Comparison of ENCODE assay signal across 10 mouse cellular contexts in genomic region chr15:85947541-85947940, GRCm38 (mm10).
DNase-seq lines count a peak whose midpoint lies in the region; ATAC-seq lines count a peak whose summit lies in the region.
"Had no signal": no experiment of that assay in that cellular context is flagged by ENCODE, and none has a peak within 500 bp of the region (broad histone marks: within the 10 kb centered on the region; RNA-seq: fewer than 3 reads in every experiment).

No protein-coding gene starts in this region.

- H3K27ac ChIP-seq in neural tube, embryonic 11.5 days (ENCODE audit: low read depth, low read length): peak overlapping the region; percentile 11; the same call in 1 of the 2 replicates
- H3K27ac ChIP-seq in embryonic facial prominence, embryonic 14.5 days (replicated peaks; ENCODE audit: low read depth, low read length): no peak overlapping the region
- peak overlapping the region; percentile 51; the same call in 1 of the 2 replicates for H3K27ac ChIP-seq in lung, embryonic 16.5 days (ENCODE audit: low read length)
- H3K27ac ChIP-seq: intestine, embryonic 15.5 days had no signal

- peak; percentile 51 for DNase-seq in neural tube, embryonic 11.5 days (ENCODE audit: low spot score)
- DNase-seq in neural tube, embryonic 10.5 days (ENCODE audit: extremely low spot score, low spot score): no peak
- DNase-seq in embryonic facial prominence, embryonic 14.5 days (ENCODE audit: low spot score): peak; percentile 65
- peak; percentile 30 for DNase-seq in thymus, postnatal 14 days
- DNase-seq in ovary, postnatal 14 days (ENCODE audit: low spot score): no peak
- DNase-seq in cerebellum, postnatal 36 days: no peak
- DNase-seq: right cerebral cortex, adult 18-20 months had no signal

- no peak overlapping the region for H3K4me3 ChIP-seq in neural tube, embryonic 11.5 days (ENCODE audit: low read depth, low read length)
- H3K4me3 ChIP-seq in embryonic facial prominence, embryonic 14.5 days (ENCODE audit: low read depth, low read length): no peak overlapping the region
- H3K4me3 ChIP-seq in lung, embryonic 16.5 days (ENCODE audit: low read length): no peak overlapping the region
- H3K4me3 ChIP-seq: intestine, embryonic 15.5 days had no signal

- H3K9ac ChIP-seq in neural tube, embryonic 11.5 days (ENCODE audit: low read length): peak overlapping the region; percentile 3; the same call in 1 of the 2 replicates
- no peak overlapping the region for H3K9ac ChIP-seq in embryonic facial prominence, embryonic 14.5 days (ENCODE audit: low read depth, low read length)
- H3K9ac ChIP-seq in lung, embryonic 16.5 days (ENCODE audit: low read length): no peak overlapping the region
- H3K9ac ChIP-seq: intestine, embryonic 15.5 days had no signal

- WGBS in neural tube, embryonic 11.5 days: 35% methylated on average over 9 of the region's 9 CpGs
- 45% methylated on average over 9 of the region's 9 CpGs for WGBS in embryonic facial prominence, embryonic 14.5 days
- WGBS in lung, embryonic 16.5 days: 39% methylated on average over 9 of the region's 9 CpGs

- no peaks in the 10 kb centered on the region for H3K27me3 ChIP-seq in neural tube, embryonic 11.5 days (ENCODE audit: control insufficient read depth, insufficient read depth, low read length)
- H3K27me3 ChIP-seq in embryonic facial prominence, embryonic 14.5 days (replicated peaks; ENCODE audit: control insufficient read depth, insufficient read depth, low read length): no peaks in the 10 kb centered on the region
- H3K27me3 ChIP-seq in lung, embryonic 16.5 days (ENCODE audit: control insufficient read depth, insufficient read depth, low read depth, low read length): no peaks in the 10 kb centered on the region
- H3K27me3 ChIP-seq: intestine, embryonic 15.5 days had no signal

- no peaks in the 10 kb centered on the region for H3K9me3 ChIP-seq in neural tube, embryonic 11.5 days (ENCODE audit: control insufficient read depth, low read length)
- no peaks in the 10 kb centered on the region for H3K9me3 ChIP-seq in embryonic facial prominence, embryonic 14.5 days (ENCODE audit: control insufficient read depth, low read length)
- H3K9me3 ChIP-seq in lung, embryonic 16.5 days (ENCODE audit: control insufficient read depth, low read length): no peaks in the 10 kb centered on the region
- H3K9me3 ChIP-seq: intestine, embryonic 15.5 days had no signal

- H3K4me1 ChIP-seq in neural tube, embryonic 11.5 days (ENCODE audit: control insufficient read depth, insufficient read depth, low read length): peaks cover 13% of the 10 kb centered on the region
- peaks cover 4% of the 10 kb centered on the region for H3K4me1 ChIP-seq in embryonic facial prominence, embryonic 14.5 days (ENCODE audit: control insufficient read depth, insufficient read depth, low read length)
- peaks cover 20% of the 10 kb centered on the region for H3K4me1 ChIP-seq in lung, embryonic 16.5 days (replicated peaks; ENCODE audit: control insufficient read depth, insufficient read depth, low read length)
- H3K4me1 ChIP-seq: intestine, embryonic 15.5 days had no signal

- H3K36me3 ChIP-seq in neural tube, embryonic 11.5 days (ENCODE audit: control insufficient read depth, insufficient read depth, low read length): no peaks in the 10 kb centered on the region
- H3K36me3 ChIP-seq in embryonic facial prominence, embryonic 14.5 days (ENCODE audit: control insufficient read depth, insufficient read depth, low read length): no peaks in the 10 kb centered on the region
- no peaks in the 10 kb centered on the region for H3K36me3 ChIP-seq in lung, embryonic 16.5 days (ENCODE audit: control insufficient read depth, insufficient read depth, low read length)
- H3K36me3 ChIP-seq: intestine, embryonic 15.5 days had no signal

- no peak; the same call in 1 of the 2 replicates for ATAC-seq in neural tube, embryonic 11.5 days (ENCODE audit: insufficient read depth, low FRiP score, low TSS enrichment)
- ATAC-seq in embryonic facial prominence, embryonic 14.5 days (ENCODE audit: low read depth): peak; percentile 86
- peak; percentile 40 for ATAC-seq in lung, embryonic 16.5 days (ENCODE audit: low read depth)
- no peak for ATAC-seq in monocyte, adult 5-6 weeks (replicated peaks; ENCODE audit: insufficient number of reproducible peaks, low FRiP score, low TSS enrichment, poor library complexity, severe bottlenecking)
- ATAC-seq: intestine, embryonic 15.5 days had no signal

- H3K4me2 ChIP-seq in neural tube, embryonic 11.5 days (ENCODE audit: low read depth): peak overlapping the region; percentile 8; the same call in 1 of the 2 replicates
- no peak overlapping the region for H3K4me2 ChIP-seq in embryonic facial prominence, embryonic 14.5 days (ENCODE audit: low read depth, low read length)
- H3K4me2 ChIP-seq in lung, embryonic 16.5 days (ENCODE audit: low read depth, low read length): no peak overlapping the region
- H3K4me2 ChIP-seq: intestine, embryonic 15.5 days had no signal

Comparison
In these comparisons a context has a peak if more than half of its experiments do, and no peak if none do; other contexts are left out.
1. DNase-seq: peak in neural tube, embryonic 11.5 days (single experiment), embryonic facial prominence, embryonic 14.5 days (single experiment) and thymus, postnatal 14 days (single experiment); none in neural tube, embryonic 10.5 days (single experiment), ovary, postnatal 14 days (single experiment) and cerebellum, postnatal 36 days (0 of 2).
2. ATAC-seq: peak in embryonic facial prominence, embryonic 14.5 days (single experiment) and lung, embryonic 16.5 days (single experiment); none in neural tube, embryonic 11.5 days (single experiment) and monocyte, adult 5-6 weeks (single experiment).